Mouse (Mus musculus) heart, postnatal 0 days (tissue): ENCODE results near the gene Map3k12.

Source experiments
- CTCF ChIP-seq: IDR thresholded peaks from 2 replicates; pipeline ENCODE4 v1.5.1; 2016; ENCODE audit warnings: antibody characterized with exemption, control low read depth, low read depth
- EP300 ChIP-seq: IDR thresholded peaks from 2 replicates; pipeline ENCODE4 v1.6.1; 2016; ENCODE audit warnings: antibody characterized with exemption, low read depth

DNA sequence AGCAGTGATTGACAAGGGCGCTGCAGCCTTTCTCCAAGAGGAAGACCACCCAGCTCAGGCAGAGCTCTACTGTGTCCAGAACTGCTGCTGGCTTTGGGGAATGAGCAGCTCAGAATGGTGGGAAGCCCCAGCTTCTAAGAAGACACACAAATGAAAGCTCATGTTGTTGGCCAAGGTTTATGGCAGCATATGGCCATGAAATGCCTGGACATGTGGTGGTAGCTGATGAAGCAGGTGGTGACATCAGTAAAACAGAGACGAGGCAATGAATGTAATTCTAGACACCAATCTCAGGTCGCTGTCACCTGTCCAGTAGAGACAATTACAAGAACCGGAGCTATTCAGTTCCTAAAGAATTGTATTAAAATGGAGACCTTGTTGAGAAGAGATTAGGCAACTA lies 27.9 kb upstream of the Map3k12 start:
- no peak for TF ChIP-seq CTCF
- no peak for TF ChIP-seq EP300
